In genomic region chr3:83002191-83002590, GRCm38 (mm10) we compare ENCODE assay signal across 11 mouse cellular contexts. TPM values are rescaled to one million over a fixed set of nuclear protein-coding genes. Genes with fewer than 3 reads are reported as not detected.
DNase-seq lines count a peak whose midpoint lies in the region; ATAC-seq lines count a peak whose summit lies in the region.
"Had no signal": no experiment of that assay in that cellular context is flagged by ENCODE, and none has a peak within 500 bp of the region (broad histone marks: within the 10 kb centered on the region; RNA-seq: fewer than 3 reads in every experiment).

No protein-coding gene starts in this region.

- H3K27ac ChIP-seq in liver, embryonic 12.5 days, result no peak overlapping the region
- no peak overlapping the region for H3K27ac ChIP-seq in forebrain, embryonic 16.5 days (ENCODE audit: low read length)
- H3K27ac ChIP-seq in limb, embryonic 10.5 days, result no peak overlapping the region
- H3K27ac ChIP-seq: hindbrain, embryonic 15.5 days; neural tube, embryonic 12.5 days had no signal

- no peaks in the 10 kb centered on the region for H3K27me3 ChIP-seq in liver, embryonic 12.5 days (replicated peaks)
- H3K27me3 ChIP-seq in forebrain, embryonic 16.5 days (replicated peaks; ENCODE audit: control insufficient read depth, insufficient read depth, low read length), result no peaks in the 10 kb centered on the region
- H3K27me3 ChIP-seq in limb, embryonic 10.5 days (ENCODE audit: low read depth, poor library complexity, severe bottlenecking), result 0 out of 2 replicates have a peak, but pooled peaks cover under 1% of the 10 kb centered on the region
- H3K27me3 ChIP-seq: hindbrain, embryonic 15.5 days; neural tube, embryonic 12.5 days had no signal

- WGBS in liver, embryonic 12.5 days (ENCODE audit: insufficient replicate concordance), result 0% methylated on average over 2 of the region's 2 CpGs
- 3% methylated on average over 2 of the region's 2 CpGs for WGBS in forebrain, embryonic 16.5 days
- 1% methylated on average over 2 of the region's 2 CpGs for WGBS in limb, embryonic 10.5 days

- ATAC-seq in liver, embryonic 12.5 days, result no peak
- peak; percentile 49; the same call in 1 of the 2 replicates for ATAC-seq in forebrain, embryonic 16.5 days

- no peaks in the 10 kb centered on the region for H3K9me3 ChIP-seq in liver, embryonic 12.5 days (replicated peaks)
- H3K9me3 ChIP-seq in forebrain, embryonic 16.5 days (ENCODE audit: control insufficient read depth, low read length), result no peaks in the 10 kb centered on the region
- H3K9me3 ChIP-seq in limb, embryonic 10.5 days (replicated peaks), result no peaks in the 10 kb centered on the region
- H3K9me3 ChIP-seq: hindbrain, embryonic 15.5 days; neural tube, embryonic 12.5 days had no signal

- H3K4me1 ChIP-seq in liver, embryonic 12.5 days, result no peaks in the 10 kb centered on the region
- 0 out of 2 replicates have a peak, but pooled peaks cover 2% of the 10 kb centered on the region for H3K4me1 ChIP-seq in forebrain, embryonic 16.5 days (replicated peaks; ENCODE audit: control insufficient read depth, insufficient read depth, low read length)
- H3K4me1 ChIP-seq in limb, embryonic 10.5 days, result peaks cover 4% of the 10 kb centered on the region
- H3K4me1 ChIP-seq: hindbrain, embryonic 15.5 days; neural tube, embryonic 12.5 days had no signal

- no peak overlapping the region for H3K9ac ChIP-seq in liver, embryonic 12.5 days
- H3K9ac ChIP-seq in forebrain, embryonic 16.5 days (replicated peaks; ENCODE audit: low read depth, low read length), result no peak overlapping the region
- H3K9ac ChIP-seq: hindbrain, embryonic 15.5 days; neural tube, embryonic 12.5 days had no signal

- no peak overlapping the region for H3K4me3 ChIP-seq in liver, embryonic 12.5 days
- H3K4me3 ChIP-seq in forebrain, embryonic 16.5 days (replicated peaks; ENCODE audit: low read length), result no peak overlapping the region
- no peak overlapping the region for H3K4me3 ChIP-seq in limb, embryonic 10.5 days
- H3K4me3 ChIP-seq: hindbrain, embryonic 15.5 days; neural tube, embryonic 12.5 days had no signal

- no peak overlapping the region for H3K4me2 ChIP-seq in liver, embryonic 12.5 days
- no peak overlapping the region for H3K4me2 ChIP-seq in forebrain, embryonic 16.5 days (ENCODE audit: low read length)
- H3K4me2 ChIP-seq: hindbrain, embryonic 15.5 days; neural tube, embryonic 12.5 days had no signal

- no peaks in the 10 kb centered on the region for H3K36me3 ChIP-seq in liver, embryonic 12.5 days
- no peaks in the 10 kb centered on the region for H3K36me3 ChIP-seq in forebrain, embryonic 16.5 days (ENCODE audit: control insufficient read depth, insufficient read depth)
- H3K36me3 ChIP-seq in limb, embryonic 10.5 days, result no peaks in the 10 kb centered on the region
- H3K36me3 ChIP-seq: hindbrain, embryonic 15.5 days; neural tube, embryonic 12.5 days had no signal

- DNase-seq in adrenal gland, adult 18-20 months (ENCODE audit: low spot score in 2 of 2), result peak; percentile 12 to 35
- no peak for DNase-seq in adrenal gland, adult 8-10 months
- DNase-seq in liver, result peak; percentile 35
- peak; percentile 17 for DNase-seq in adrenal gland, postnatal 25 days
- peak; percentile 43 for DNase-seq in limb, embryonic 10.5 days (ENCODE audit: low spot score)
- peak; percentile 45 for DNase-seq in right cerebral cortex, postnatal 4 days

RNA-seq across cellular contexts. Expression of gene Fgg, which starts 5.3 kb away (rescaled TPM):
- total RNA-seq in adrenal gland, adult 18-20 months (2021), result under 1 TPM in 1 of 2 experiments, not detected in 1; 0.86 TPM
- 1 to 10 TPM in 1 of 4 experiments, under 1 TPM in 2, not detected in 1; 0.21 to 1.2 (median 0.67) TPM for total RNA-seq in adrenal gland, adult 8-10 months (2022)
- 170 and 179 TPM in 2 replicates for polyA plus RNA-seq in liver, embryonic 12.5 days (2016; fragmentation: Nextera tagmentation; extraction: Ambion mirVana)
- total RNA-seq in adrenal gland, postnatal 25 days (2021), result 0.24 and 23.1 TPM in 2 replicates
- 0.11 TPM in 1 of 2 replicates, not detected in the other for polyA plus RNA-seq in forebrain, embryonic 16.5 days (2015; fragmentation: Nextera tagmentation; extraction: Ambion mirVana)
- polyA plus RNA-seq in limb, embryonic 10.5 days (2016; fragmentation: Nextera tagmentation; extraction: Ambion mirVana), result 0.09 and 0.24 TPM in 2 replicates
- polyA plus RNA-seq: C2C12; neural tube, embryonic 12.5 days had no signal

RNA-seq across cellular contexts. Expression of gene Fga, which starts 23.7 kb away (rescaled TPM):
- total RNA-seq in adrenal gland, adult 18-20 months (2021), result 1 to 10 TPM in 1 of 2 experiments, not detected in 1; 1.4 TPM
- total RNA-seq in adrenal gland, adult 8-10 months (2022), result 1 to 10 TPM in 1 of 4 experiments, under 1 TPM in 1, not detected in 2; 0.93 to 1.6 TPM
- 190 and 194 TPM in 2 replicates for polyA plus RNA-seq in liver, embryonic 12.5 days (2016; fragmentation: Nextera tagmentation; extraction: Ambion mirVana)
- total RNA-seq in adrenal gland, postnatal 25 days (2021), result 0.18 and 34.4 TPM in 2 replicates
- polyA plus RNA-seq in forebrain, embryonic 16.5 days (2015; fragmentation: Nextera tagmentation; extraction: Ambion mirVana), result 0.10 TPM in 1 of 2 replicates, not detected in the other
- not detected in 2 replicates for polyA plus RNA-seq in limb, embryonic 10.5 days (2016; fragmentation: Nextera tagmentation; extraction: Ambion mirVana)
- polyA plus RNA-seq: C2C12 had no signal

RNA-seq across cellular contexts. Expression of gene Fgb, which starts 47.5 kb away (rescaled TPM):
- total RNA-seq in adrenal gland, adult 18-20 months (2021), result under 1 TPM in 1 of 2 experiments, not detected in 1; 0.27 TPM
- total RNA-seq in adrenal gland, adult 8-10 months (2022), result under 1 TPM in 3 of 4 experiments, not detected in 1; 0.10 to 0.46 (median 0.26) TPM
- 139 and 143 TPM in 2 replicates for polyA plus RNA-seq in liver, embryonic 12.5 days (2016; fragmentation: Nextera tagmentation; extraction: Ambion mirVana)
- 17.5 TPM in 1 of 2 replicates, not detected in the other for total RNA-seq in adrenal gland, postnatal 25 days (2021)
- 0.09 TPM in 1 of 2 replicates, not detected in the other for polyA plus RNA-seq in forebrain, embryonic 16.5 days (2015; fragmentation: Nextera tagmentation; extraction: Ambion mirVana)
- 0.06 TPM in 1 of 2 replicates, not detected in the other for polyA plus RNA-seq in limb, embryonic 10.5 days (2016; fragmentation: Nextera tagmentation; extraction: Ambion mirVana)
- polyA plus RNA-seq: C2C12; neural tube, embryonic 12.5 days had no signal

RNA-seq across cellular contexts. Expression of gene Plrg1, which starts 53.1 kb away (rescaled TPM):
- 10 to 100 TPM; 45.3 to 47.8 TPM for total RNA-seq in adrenal gland, adult 18-20 months (2021)
- 10 to 100 TPM; 46.5 to 54.5 (median 49.4) TPM for total RNA-seq in adrenal gland, adult 8-10 months (2022)
- polyA plus RNA-seq in liver, embryonic 12.5 days (2016; fragmentation: Nextera tagmentation; extraction: Ambion mirVana), result 66.2 and 69.4 TPM in 2 replicates
- 50.1 and 51.6 TPM in 2 replicates for total RNA-seq in adrenal gland, postnatal 25 days (2021)
- 112 and 123 TPM in 2 replicates for polyA plus RNA-seq in forebrain, embryonic 16.5 days (2015; fragmentation: Nextera tagmentation; extraction: Ambion mirVana)
- polyA plus RNA-seq in limb, embryonic 10.5 days (2016; fragmentation: Nextera tagmentation; extraction: Ambion mirVana), result 135 and 140 TPM in 2 replicates
